Mouse (Mus musculus): ENCODE data around the gene Slc26a6. TPM values are rescaled to one million over a fixed set of nuclear protein-coding genes. Genes with fewer than 3 reads are reported as not detected.

Slc26a6 gene
- total RNA-seq, 1 experiment from 2014 or later = 8.4 TPM

GRCm38 (mm10) chr9:108955241-108955640, 102.2 kb downstream of the Slc26a6 start:
- no peak for DNase-seq

- DNase-seq = no peak
These were observed 102.8 kb downstream of the Slc26a6 start for GRCm38 (mm10) chr9:108955846-108956245.

Small RNA genes lying within 50 kb of the gene (microRNA-seq; reads per million reads assigned to microRNA genes)
- 0 reads per million in 2 experiments for gene Gm23156

Other genes starting within 250 kb of the Slc26a6 start
- 59.7 and 61.3 TPM in 2 replicates for gene Arih2, start 203.9 kb upstream of the Slc26a6 start, total RNA-seq (2021)
- gene Slc25a20, start 191.2 kb upstream of the Slc26a6 start, total RNA-seq (2021) = 334 and 350 TPM in 2 replicates
- gene Prkar2a, start 164.0 kb upstream of the Slc26a6 start, total RNA-seq (2021) = 36.3 and 37.4 TPM in 2 replicates
- 71.0 and 78.2 TPM in 2 replicates for gene Ip6k2, start 69.5 kb upstream of the Slc26a6 start, total RNA-seq (2021)
- 9.2 and 11.4 TPM in 2 replicates for gene Nckipsd, start 44.9 kb upstream of the Slc26a6 start, total RNA-seq (2021)
- gene Celsr3, start 27.0 kb upstream of the Slc26a6 start, total RNA-seq (2021) = 3.9 and 4.9 TPM in 2 replicates
- not detected in 2 replicates for gene Tmem89, start 61.3 kb downstream of the Slc26a6 start, total RNA-seq (2021)
- gene Uqcrc1, start 83.3 kb downstream of the Slc26a6 start, total RNA-seq (2021) = 1,224 and 1,334 TPM in 2 replicates
- gene Col7a1, start 100.3 kb downstream of the Slc26a6 start, total RNA-seq (2021) = 6.0 and 8.5 TPM in 2 replicates
- gene Ucn2, start 132.7 kb downstream of the Slc26a6 start, total RNA-seq (2021) = 0.53 and 0.89 TPM in 2 replicates
- gene Pfkfb4, start 138.5 kb downstream of the Slc26a6 start, total RNA-seq (2021) = 5.0 and 5.7 TPM in 2 replicates
- 95.6 and 167 TPM in 2 replicates for gene Shisa5, start 185.3 kb downstream of the Slc26a6 start, total RNA-seq (2021)
- 13.7 and 13.8 TPM in 2 replicates for gene Trex1, start 206.5 kb downstream of the Slc26a6 start, total RNA-seq (2021)
- gene Atrip, start 220.8 kb downstream of the Slc26a6 start, total RNA-seq (2021) = 14.6 and 16.0 TPM in 2 replicates
- gene Ccdc51, start 229.2 kb downstream of the Slc26a6 start, total RNA-seq (2021) = 15.7 and 17.2 TPM in 2 replicates
- gene Tma7, start 229.3 kb downstream of the Slc26a6 start, total RNA-seq (2021) = 326 and 340 TPM in 2 replicates
- 63.8 and 67.0 TPM in 2 replicates for gene Plxnb1, start 242.1 kb downstream of the Slc26a6 start, total RNA-seq (2021)

Data from adrenal gland, postnatal 14 days (tissue).